Comparison of ENCODE assay signal across 8 mouse cellular contexts in genomic region chr8:120225421-120226151, GRCm38 (mm10). TPM values are rescaled to one million over a fixed set of nuclear protein-coding genes. Genes with fewer than 3 reads are reported as not detected.
DNase-seq lines count a peak whose midpoint lies in the region; ATAC-seq and TF ChIP-seq lines count a peak whose summit lies in the region.
"Had no signal": no experiment of that assay in that cellular context is flagged by ENCODE, and none has a peak within 500 bp of the region (broad histone marks: within the 10 kb centered on the region; RNA-seq: fewer than 3 reads in every experiment).

No protein-coding gene starts in this region.

- no peak overlapping the region for H3K4me3 ChIP-seq in bone marrow macrophage, adult 2 months (ENCODE audit: insufficient read depth, low read length)

- no peak for TF ChIP-seq POLR2A in bone marrow macrophage, adult 2 months (IDR thresholded peaks at IDR 0.05; ENCODE audit: borderline replicate concordance, low read depth, low read length)

- intact Hi-C loops in left cerebral cortex, postnatal 4 days (cut with DNase I): no loop called here

- H3K4me1 ChIP-seq in bone marrow macrophage, adult 2 months (ENCODE audit: control insufficient read depth, insufficient read depth, low read length): peaks cover 33% of the 10 kb centered on the region

- H3K27ac ChIP-seq in bone marrow macrophage, adult 2 months (ENCODE audit: insufficient read depth, low read depth, low read length): 0 out of 2 replicates have a peak overlapping the region, but pooled peaks have one; percentile 4
- H3K27ac ChIP-seq: macrophage had no signal

- DNase-seq in left cerebral cortex, adult 18-20 months (ENCODE audit: low spot score in 2 of 2): peak; percentile 80 to 84
- DNase-seq in left cerebral cortex, postnatal 4 days: no peak
- DNase-seq in retina, postnatal 1 day: peak; percentile 75
- DNase-seq in ovary, postnatal 10 days (ENCODE audit: low spot score): no peak
- no peak for DNase-seq in cerebellum, postnatal 10 days

- no peak for TF ChIP-seq CTCF in bone marrow macrophage, adult 2 months (IDR thresholded peaks at IDR 0.05; ENCODE audit: low read depth, low read length)

- peak; percentile 80 for ATAC-seq in inflammation-experienced regulatory T-cells, adult 6 months

RNA-seq across cellular contexts. Expression of gene Gse1, which starts 2.7 kb away (rescaled TPM):
- total RNA-seq in left cerebral cortex, adult 18-20 months (2021): 10 to 100 TPM; 79.8 to 90.8 TPM
- total RNA-seq in left cerebral cortex, postnatal 4 days (2021): 10 to 100 TPM; 57.4 to 59.3 TPM
- polyA plus RNA-seq in bone marrow macrophage, adult 2 months (2012; ENCODE audit: insufficient read depth, insufficient read length, missing spikeins): 12.4 and 15.1 TPM in 2 replicates
- 1 to 10 TPM; 2.0 to 4.0 (median 3.2) TPM for polyA plus RNA-seq in inflammation-experienced regulatory T-cells, adult 6 months (2017; shearing (Covaris generic))

RNA-seq across cellular contexts. Expression of gene Fam92b, which starts 48.3 kb away (rescaled TPM):
- under 1 TPM in 1 of 2 experiments, not detected in 1; 0.63 TPM for total RNA-seq in left cerebral cortex, adult 18-20 months (2021)
- total RNA-seq in left cerebral cortex, postnatal 4 days (2021): not detected
- polyA plus RNA-seq in bone marrow macrophage, adult 2 months (2012; ENCODE audit: insufficient read depth, insufficient read length, missing spikeins): not detected in 2 replicates
- polyA plus RNA-seq in inflammation-experienced regulatory T-cells, adult 6 months (2017; shearing (Covaris generic)): not detected
- polyA plus RNA-seq: macrophage had no signal

Comparison
In these comparisons a context has a peak if more than half of its experiments do, and no peak if none do; other contexts are left out.
1. DNase-seq: peak in left cerebral cortex, adult 18-20 months (2 of 2) and retina, postnatal 1 day (single experiment); none in left cerebral cortex, postnatal 4 days (single experiment), ovary, postnatal 10 days (single experiment) and cerebellum, postnatal 10 days (0 of 2).